ENCODE assay signal across 11 mouse cellular contexts in the genomic region with DNA sequence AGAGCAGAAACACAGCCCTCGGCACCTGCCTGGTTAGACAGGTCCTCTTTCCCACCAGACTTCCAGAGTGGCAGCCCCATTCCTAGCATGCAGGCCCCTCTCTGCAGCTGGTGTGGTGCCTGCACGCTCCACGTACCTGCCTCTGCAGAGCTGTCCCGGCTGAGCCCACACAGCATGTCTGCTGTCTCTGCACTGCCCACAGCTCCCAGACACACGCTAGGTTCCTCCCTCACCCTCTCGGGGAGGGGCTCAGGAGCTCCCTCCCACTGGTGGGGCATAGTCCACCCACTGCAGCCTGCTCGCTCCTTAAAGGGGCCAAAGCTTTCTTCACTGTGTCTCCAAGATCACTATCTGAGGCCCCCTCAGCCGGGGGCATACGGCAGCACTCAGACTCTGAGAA. TPM values are rescaled to one million over a fixed set of nuclear protein-coding genes. Genes with fewer than 3 reads are reported as not detected.
DNase-seq lines count a peak whose midpoint lies in the region; ATAC-seq and TF ChIP-seq lines count a peak whose summit lies in the region.
"Had no signal": no experiment of that assay in that cellular context is flagged by ENCODE, and none has a peak within 500 bp of the region (broad histone marks: within the 10 kb centered on the region; RNA-seq: fewer than 3 reads in every experiment).

No protein-coding gene starts in this region.

- H3K4me2 ChIP-seq in embryonic facial prominence, embryonic 14.5 days (ENCODE audit: low read depth, low read length), result no peak overlapping the region
- H3K4me2 ChIP-seq in intestine, postnatal 0 days (replicated peaks; ENCODE audit: low read depth), result peak overlapping the region; percentile 61
- peak overlapping the region; percentile 60 for H3K4me2 ChIP-seq in myocyte (ENCODE audit: low read depth)
- H3K4me2 ChIP-seq in midbrain, embryonic 16.5 days (ENCODE audit: low read length), result no peak overlapping the region
- H3K4me2 ChIP-seq: lung, embryonic 15.5 days; midbrain, embryonic 15.5 days had no signal

- H3ac ChIP-seq in myocyte (ENCODE audit: control insufficient read depth, insufficient read length), result no peak overlapping the region

- no peak for DNase-seq in heart, embryonic 10.5 days (ENCODE audit: low spot score)
- no peak for DNase-seq in heart, adult 8-10 months (ENCODE audit: low spot score)
- DNase-seq in embryonic facial prominence, embryonic 14.5 days (ENCODE audit: low spot score), result peak; percentile 25
- no peak for DNase-seq in adrenal gland, adult 18-20 months (ENCODE audit: low spot score in 2 of 2)
- no peak for DNase-seq in adrenal gland, postnatal 14 days

- H3K36me3 ChIP-seq in heart, embryonic 10.5 days, result no peaks in the 10 kb centered on the region
- no peaks in the 10 kb centered on the region for H3K36me3 ChIP-seq in embryonic facial prominence, embryonic 14.5 days (ENCODE audit: control insufficient read depth, insufficient read depth, low read length)
- H3K36me3 ChIP-seq in intestine, postnatal 0 days (ENCODE audit: control insufficient read depth, insufficient read depth), result no peaks in the 10 kb centered on the region
- no peaks in the 10 kb centered on the region for H3K36me3 ChIP-seq in myocyte (ENCODE audit: control insufficient read depth, insufficient read depth)
- H3K36me3 ChIP-seq in midbrain, embryonic 16.5 days (ENCODE audit: control insufficient read depth, insufficient read depth, low read length), result no peaks in the 10 kb centered on the region
- H3K36me3 ChIP-seq: lung, embryonic 15.5 days; midbrain, embryonic 15.5 days had no signal

- 34% methylated on average over 9 of the region's 9 CpGs for WGBS in heart, embryonic 10.5 days
- 35% methylated on average over 9 of the region's 9 CpGs for WGBS in embryonic facial prominence, embryonic 14.5 days
- WGBS in intestine, postnatal 0 days, result 18% methylated on average over 9 of the region's 9 CpGs
- WGBS in midbrain, embryonic 16.5 days, result 65% methylated on average over 9 of the region's 9 CpGs

- peak overlapping the region; percentile 42 for H3K4me3 ChIP-seq in heart, embryonic 10.5 days
- H3K4me3 ChIP-seq in embryonic facial prominence, embryonic 14.5 days (ENCODE audit: low read depth, low read length), result no peak overlapping the region
- H3K4me3 ChIP-seq in intestine, postnatal 0 days (ENCODE audit: low read depth, low read length), result peak overlapping the region; percentile 17
- H3K4me3 ChIP-seq in myocyte, result peak overlapping the region; percentile 13
- H3K4me3 ChIP-seq in midbrain, embryonic 16.5 days (ENCODE audit: low read depth, low read length), result no peak overlapping the region
- H3K4me3 ChIP-seq: lung, embryonic 15.5 days; midbrain, embryonic 15.5 days had no signal

- no peak for ATAC-seq in embryonic facial prominence, embryonic 14.5 days (ENCODE audit: low read depth)
- ATAC-seq in intestine, postnatal 0 days, result peak; percentile 78
- ATAC-seq in midbrain, embryonic 16.5 days, result no peak
- ATAC-seq: hindbrain, embryonic 16.5 days; midbrain, embryonic 15.5 days had no signal

- peaks cover 87% of the 10 kb centered on the region for H3K4me1 ChIP-seq in heart, embryonic 10.5 days
- H3K4me1 ChIP-seq in embryonic facial prominence, embryonic 14.5 days (ENCODE audit: control insufficient read depth, insufficient read depth, low read length), result no peaks in the 10 kb centered on the region
- 0 out of 2 replicates have a peak, but pooled peaks cover 4% of the 10 kb centered on the region for H3K4me1 ChIP-seq in intestine, postnatal 0 days (replicated peaks; ENCODE audit: control insufficient read depth, insufficient read depth, low read length)
- H3K4me1 ChIP-seq in midbrain, embryonic 16.5 days (ENCODE audit: control insufficient read depth, insufficient read depth, low read length), result no peaks in the 10 kb centered on the region; the same call in 1 of the 2 replicates
- H3K4me1 ChIP-seq: lung, embryonic 15.5 days had no signal

- no peak overlapping the region for H3K9ac ChIP-seq in embryonic facial prominence, embryonic 14.5 days (ENCODE audit: low read depth, low read length)
- no peak overlapping the region for H3K9ac ChIP-seq in intestine, postnatal 0 days (ENCODE audit: low read depth, low read length)
- H3K9ac ChIP-seq in midbrain, embryonic 16.5 days (ENCODE audit: low read depth, low read length), result no peak overlapping the region
- H3K9ac ChIP-seq: lung, embryonic 15.5 days; midbrain, embryonic 15.5 days had no signal

- TF ChIP-seq POLR2A in myocyte (IDR thresholded peaks at IDR 0.05; ENCODE audit: insufficient read length, low read depth), result peak; percentile 95

- H3K79me2 ChIP-seq in myocyte (ENCODE audit: control insufficient read depth, insufficient read depth), result no peaks in the 10 kb centered on the region

- H3K9me3 ChIP-seq in heart, embryonic 10.5 days, result no peaks in the 10 kb centered on the region
- H3K9me3 ChIP-seq in embryonic facial prominence, embryonic 14.5 days (ENCODE audit: control insufficient read depth, low read length), result no peaks in the 10 kb centered on the region
- no peaks in the 10 kb centered on the region for H3K9me3 ChIP-seq in intestine, postnatal 0 days (ENCODE audit: control insufficient read depth)
- no peaks in the 10 kb centered on the region for H3K9me3 ChIP-seq in midbrain, embryonic 16.5 days (replicated peaks; ENCODE audit: control insufficient read depth, low read length, poor library complexity, severe bottlenecking)
- H3K9me3 ChIP-seq: lung, embryonic 15.5 days; midbrain, embryonic 15.5 days had no signal

- 0 out of 2 replicates have a peak, but pooled peaks cover 11% of the 10 kb centered on the region for H3K27me3 ChIP-seq in heart, embryonic 10.5 days (ENCODE audit: insufficient read depth, poor library complexity, severe bottlenecking)
- H3K27me3 ChIP-seq in embryonic facial prominence, embryonic 14.5 days (replicated peaks; ENCODE audit: control insufficient read depth, insufficient read depth, low read length), result no peaks in the 10 kb centered on the region
- H3K27me3 ChIP-seq in intestine, postnatal 0 days (replicated peaks; ENCODE audit: control insufficient read depth, insufficient read depth, low read length), result no peaks in the 10 kb centered on the region
- peaks cover 75% of the 10 kb centered on the region for H3K27me3 ChIP-seq in myocyte (ENCODE audit: control insufficient read depth, insufficient read depth, insufficient read length)
- no peaks in the 10 kb centered on the region for H3K27me3 ChIP-seq in midbrain, embryonic 16.5 days (ENCODE audit: control insufficient read depth, insufficient read depth, low read depth, low read length)
- H3K27me3 ChIP-seq: lung, embryonic 15.5 days; midbrain, embryonic 15.5 days had no signal

- 0 out of 2 replicates have a peak, but pooled peaks have one; percentile 6 for TF ChIP-seq CTCF in intestine, postnatal 0 days (IDR thresholded peaks at IDR 0.05; ENCODE audit: low read depth)

- H3K27ac ChIP-seq in heart, embryonic 10.5 days, result peak overlapping the region; percentile 83
- no peak overlapping the region for H3K27ac ChIP-seq in embryonic facial prominence, embryonic 14.5 days (replicated peaks; ENCODE audit: low read depth, low read length)
- H3K27ac ChIP-seq in intestine, postnatal 0 days (ENCODE audit: low read depth, low read length), result no peak overlapping the region
- H3K27ac ChIP-seq in midbrain, embryonic 16.5 days (ENCODE audit: low read length), result no peak overlapping the region
- H3K27ac ChIP-seq: lung, embryonic 15.5 days; midbrain, embryonic 15.5 days had no signal

TF ChIP-seq in myocyte, 11 proteins besides CTCF, POLR2A, EP300 and RAD21:
- TF ChIP-seq MYOD1 (IDR thresholded peaks at IDR 0.05; ENCODE audit: control insufficient read depth in 1 of 3, insufficient read length in 2 of 3, low read depth in 2 of 3) (peak in 1 of 3 experiments; percentile 45), REST (IDR thresholded peaks at IDR 0.05; ENCODE audit: insufficient read depth, insufficient read length) (no peak), MAX (IDR thresholded peaks at IDR 0.05; ENCODE audit: low read depth) (no peak), POLR2AphosphoS2 (IDR thresholded peaks at IDR 0.05; ENCODE audit: insufficient read length, low read depth) (peak; percentile 83), MYOG (IDR thresholded peaks at IDR 0.05; ENCODE audit: control insufficient read depth in 1 of 3, insufficient read depth in 1 of 3, insufficient read length in 2 of 3, low read depth in 2 of 3) (peak in 1 of 3 experiments; percentile 12)

RNA-seq across cellular contexts. Expression of gene Grip2, which starts 31.0 kb away (rescaled TPM):
- polyA plus RNA-seq in heart, embryonic 10.5 days (2016; fragmentation: Nextera tagmentation; extraction: Ambion mirVana), result 5.6 and 9.4 TPM in 2 replicates
- 10 to 100 TPM in 1 of 4 experiments, 1 to 10 TPM in 3; 5.2 to 10.4 (median 7.1) TPM for total RNA-seq in heart, adult 8-10 months (2022)
- polyA plus RNA-seq in embryonic facial prominence, embryonic 14.5 days (2014; fragmentation: Nextera tagmentation; extraction: Ambion mirVana), result 3.1 and 3.6 TPM in 2 replicates
- polyA plus RNA-seq in intestine, postnatal 0 days (2015; fragmentation: Nextera tagmentation; extraction: Ambion mirVana), result 0.22 and 0.27 TPM in 2 replicates
- polyA plus RNA-seq in myocyte (2012; fragmentation: generic; extraction: Trizol), result 1.9 TPM
- total RNA-seq in adrenal gland, adult 18-20 months (2021), result 1 to 10 TPM; 1.7 to 2.1 TPM
- 7.8 and 10.1 TPM in 2 replicates for polyA plus RNA-seq in midbrain, embryonic 16.5 days (2015; fragmentation: Nextera tagmentation; extraction: Ambion mirVana)
- 1.7 and 1.9 TPM in 2 replicates for total RNA-seq in adrenal gland, postnatal 14 days (2021)

Comparison
In these comparisons a context has a peak if more than half of its experiments do, and no peak if none do; other contexts are left out.
1. H3K4me3 ChIP-seq: peak in heart, embryonic 10.5 days (single experiment), intestine, postnatal 0 days (single experiment) and myocyte (single experiment); none in embryonic facial prominence, embryonic 14.5 days (single experiment) and midbrain, embryonic 16.5 days (single experiment).
2. H3K4me2 ChIP-seq: peak in intestine, postnatal 0 days (single experiment) and myocyte (single experiment); none in embryonic facial prominence, embryonic 14.5 days (single experiment) and midbrain, embryonic 16.5 days (single experiment).